Mouse (Mus musculus): ENCODE results near the gene Thoc5. TPM values are rescaled to one million over a fixed set of nuclear protein-coding genes. Genes with fewer than 3 reads are reported as not detected.
A peak's percentile ranks its signal among the peaks of the same experiment; 100 is the strongest.

Thoc5 gene
- polyA plus RNA-seq (2015; fragmentation: Nextera tagmentation; extraction: Ambion mirVana), result 45.2 and 49.5 TPM in 2 replicates

GRCm38 (mm10) chr11:4894848-4895816, at the start of gene Thoc5:
Thoc5 (plus strand) TSS chr11:4895320.
- H3K4me3 ChIP-seq (ENCODE audit: low read length), result peak within 1 kb of the TSS; percentile 64
- peak; percentile 97 for ATAC-seq
- peak within 1 kb of the TSS; percentile 81 for H3K27ac ChIP-seq (ENCODE audit: low read depth, low read length)
- H3K36me3 ChIP-seq (ENCODE audit: control insufficient read depth, insufficient read depth, low read length), result peaks cover 17% of the 10 kb centered on the region
- peaks cover 6% of the 10 kb centered on the region for H3K4me1 ChIP-seq (ENCODE audit: control insufficient read depth, insufficient read depth, low read depth, low read length)
- peak within 1 kb of the TSS; percentile 86 for H3K4me2 ChIP-seq (ENCODE audit: low read length)
- 3% methylated on average over 48 of the region's 52 CpGs for WGBS
- peak within 1 kb of the TSS; percentile 78 for H3K9ac ChIP-seq (ENCODE audit: low read depth, low read length)
- no peaks in the 10 kb centered on the region for H3K27me3 ChIP-seq (replicated peaks; ENCODE audit: control insufficient read depth, insufficient read depth, low read length)
- H3K9me3 ChIP-seq (ENCODE audit: control insufficient read depth, low read length), result no peaks in the 10 kb centered on the region

GRCm38 (mm10) chr11:4848483-4849248, 46.5 kb upstream of the Thoc5 start:
- peak; percentile 1; the same call in 1 of the 2 replicates for ATAC-seq
- no peaks in the 10 kb centered on the region for H3K9me3 ChIP-seq (ENCODE audit: control insufficient read depth, low read length)
- peaks cover 15% of the 10 kb centered on the region for H3K4me1 ChIP-seq (ENCODE audit: control insufficient read depth, insufficient read depth, low read depth, low read length)
- 1% methylated on average over 50 of the region's 50 CpGs for WGBS
- peak overlapping the region; percentile 95 for H3K9ac ChIP-seq (ENCODE audit: low read depth, low read length)
- peak overlapping the region; percentile 69 for H3K4me2 ChIP-seq (ENCODE audit: low read length)
- no peaks in the 10 kb centered on the region for H3K27me3 ChIP-seq (replicated peaks; ENCODE audit: control insufficient read depth, insufficient read depth, low read length)
- H3K36me3 ChIP-seq (ENCODE audit: control insufficient read depth, insufficient read depth, low read length), result no peaks in the 10 kb centered on the region
- peak overlapping the region; percentile 95 for H3K4me3 ChIP-seq (ENCODE audit: low read length)
- peak overlapping the region; percentile 82 for H3K27ac ChIP-seq (ENCODE audit: low read depth, low read length)

GRCm38 (mm10) chr11:4849258-4849943, 45.7 kb upstream of the Thoc5 start, which contains the start of gene Nf2:
Nf2 (minus strand) TSS chr11:4849536.
- under 1% methylated on average over 40 of the region's 60 CpGs for WGBS

GRCm38 (mm10) chr11:4850404-4850803, 44.7 kb upstream of the Thoc5 start:
- no peak overlapping the region for H3K4me3 ChIP-seq (ENCODE audit: low read length)
- H3K9ac ChIP-seq (ENCODE audit: low read depth, low read length), result no peak overlapping the region
- no peaks in the 10 kb centered on the region for H3K36me3 ChIP-seq (ENCODE audit: control insufficient read depth, insufficient read depth, low read length)
- WGBS, result 90% methylated on average over 2 of the region's 2 CpGs
- peaks cover 15% of the 10 kb centered on the region for H3K4me1 ChIP-seq (ENCODE audit: control insufficient read depth, insufficient read depth, low read depth, low read length)
- H3K27ac ChIP-seq (ENCODE audit: low read depth, low read length), result no peak overlapping the region
- H3K27me3 ChIP-seq (replicated peaks; ENCODE audit: control insufficient read depth, insufficient read depth, low read length), result no peaks in the 10 kb centered on the region
- no peak for ATAC-seq
- H3K9me3 ChIP-seq (ENCODE audit: control insufficient read depth, low read length), result no peaks in the 10 kb centered on the region
- no peak overlapping the region for H3K4me2 ChIP-seq (ENCODE audit: low read length)

More at GRCm38 (mm10) chr11:4849258-4849943, 45.7 kb upstream of the Thoc5 start, which contains the start of gene Nf2:
- Histone ChIP-seq H3K4me3 (ENCODE audit: low read length) (peak within 1 kb of the TSS; percentile 95), H3K9me3 (ENCODE audit: control insufficient read depth, low read length) (no peaks in the 10 kb centered on the region), H3K36me3 (ENCODE audit: control insufficient read depth, insufficient read depth, low read length) (no peaks in the 10 kb centered on the region), H3K9ac (ENCODE audit: low read depth, low read length) (peak within 1 kb of the TSS; percentile 95), H3K4me1 (ENCODE audit: control insufficient read depth, insufficient read depth, low read depth, low read length) (peaks cover 15% of the 10 kb centered on the region), H3K4me2 (ENCODE audit: low read length) (peak within 1 kb of the TSS; percentile 69), H3K27me3 (replicated peaks; ENCODE audit: control insufficient read depth, insufficient read depth, low read length) (no peaks in the 10 kb centered on the region), H3K27ac (ENCODE audit: low read depth, low read length) (peak within 1 kb of the TSS; percentile 82)
- ATAC-seq, result peak; percentile 99

GRCm38 (mm10) chr11:4853021-4853420, 42.1 kb upstream of the Thoc5 start:
- H3K4me2 ChIP-seq (ENCODE audit: low read length), result no peak overlapping the region
- no peak overlapping the region for H3K9ac ChIP-seq (ENCODE audit: low read depth, low read length)
- no peaks in the 10 kb centered on the region for H3K27me3 ChIP-seq (replicated peaks; ENCODE audit: control insufficient read depth, insufficient read depth, low read length)
- no peak for ATAC-seq
- H3K4me3 ChIP-seq (ENCODE audit: low read length), result no peak overlapping the region
- no peaks in the 10 kb centered on the region for H3K9me3 ChIP-seq (ENCODE audit: control insufficient read depth, low read length)
- H3K4me1 ChIP-seq (ENCODE audit: control insufficient read depth, insufficient read depth, low read depth, low read length), result peaks cover 2% of the 10 kb centered on the region
- H3K27ac ChIP-seq (ENCODE audit: low read depth, low read length), result no peak overlapping the region
- H3K36me3 ChIP-seq (ENCODE audit: control insufficient read depth, insufficient read depth, low read length), result no peaks in the 10 kb centered on the region

GRCm38 (mm10) chr11:4854181-4854580, 40.9 kb upstream of the Thoc5 start:
- no peak overlapping the region for H3K9ac ChIP-seq (ENCODE audit: low read depth, low read length)
- H3K4me1 ChIP-seq (ENCODE audit: control insufficient read depth, insufficient read depth, low read depth, low read length), result no peaks in the 10 kb centered on the region
- H3K9me3 ChIP-seq (ENCODE audit: control insufficient read depth, low read length), result no peaks in the 10 kb centered on the region
- WGBS, result 93% methylated on average over 5 of the region's 5 CpGs
- no peak overlapping the region for H3K27ac ChIP-seq (ENCODE audit: low read depth, low read length)
- no peaks in the 10 kb centered on the region for H3K36me3 ChIP-seq (ENCODE audit: control insufficient read depth, insufficient read depth, low read length)
- H3K27me3 ChIP-seq (replicated peaks; ENCODE audit: control insufficient read depth, insufficient read depth, low read length), result no peaks in the 10 kb centered on the region
- H3K4me2 ChIP-seq (ENCODE audit: low read length), result no peak overlapping the region
- no peak for ATAC-seq
- no peak overlapping the region for H3K4me3 ChIP-seq (ENCODE audit: low read length)

GRCm38 (mm10) chr11:4858416-4858815, 36.7 kb upstream of the Thoc5 start:
- 52% methylated on average over 2 of the region's 2 CpGs for WGBS
- Histone ChIP-seq H3K9ac (ENCODE audit: low read depth, low read length) (no peak overlapping the region), H3K4me1 (ENCODE audit: control insufficient read depth, insufficient read depth, low read depth, low read length) (no peaks in the 10 kb centered on the region), H3K36me3 (ENCODE audit: control insufficient read depth, insufficient read depth, low read length) (no peaks in the 10 kb centered on the region), H3K4me3 (ENCODE audit: low read length) (no peak overlapping the region), H3K9me3 (ENCODE audit: control insufficient read depth, low read length) (no peaks in the 10 kb centered on the region), H3K4me2 (ENCODE audit: low read length) (no peak overlapping the region), H3K27ac (ENCODE audit: low read depth, low read length) (no peak overlapping the region), H3K27me3 (replicated peaks; ENCODE audit: control insufficient read depth, insufficient read depth, low read length) (no peaks in the 10 kb centered on the region)
- ATAC-seq, result no peak

GRCm38 (mm10) chr11:4860986-4861385, 34.1 kb upstream of the Thoc5 start:
- Histone ChIP-seq H3K9ac (ENCODE audit: low read depth, low read length) (no peak overlapping the region), H3K36me3 (ENCODE audit: control insufficient read depth, insufficient read depth, low read length) (no peaks in the 10 kb centered on the region), H3K4me3 (ENCODE audit: low read length) (no peak overlapping the region), H3K27me3 (replicated peaks; ENCODE audit: control insufficient read depth, insufficient read depth, low read length) (no peaks in the 10 kb centered on the region), H3K27ac (ENCODE audit: low read depth, low read length) (no peak overlapping the region), H3K9me3 (ENCODE audit: control insufficient read depth, low read length) (no peaks in the 10 kb centered on the region), H3K4me1 (ENCODE audit: control insufficient read depth, insufficient read depth, low read depth, low read length) (no peaks in the 10 kb centered on the region), H3K4me2 (ENCODE audit: low read length) (no peak overlapping the region)
- ATAC-seq, result no peak
- WGBS, result 67% methylated on average over 1 of the region's 1 CpGs
